Mouse (Mus musculus): ENCODE measurements around the gene Ube2s. TPM values are rescaled to one million over a fixed set of nuclear protein-coding genes. Genes with fewer than 3 reads are reported as not detected.

The Ube2s gene
- polyA plus RNA-seq (2017; shearing (Covaris generic)), result 106 TPM

DNA sequence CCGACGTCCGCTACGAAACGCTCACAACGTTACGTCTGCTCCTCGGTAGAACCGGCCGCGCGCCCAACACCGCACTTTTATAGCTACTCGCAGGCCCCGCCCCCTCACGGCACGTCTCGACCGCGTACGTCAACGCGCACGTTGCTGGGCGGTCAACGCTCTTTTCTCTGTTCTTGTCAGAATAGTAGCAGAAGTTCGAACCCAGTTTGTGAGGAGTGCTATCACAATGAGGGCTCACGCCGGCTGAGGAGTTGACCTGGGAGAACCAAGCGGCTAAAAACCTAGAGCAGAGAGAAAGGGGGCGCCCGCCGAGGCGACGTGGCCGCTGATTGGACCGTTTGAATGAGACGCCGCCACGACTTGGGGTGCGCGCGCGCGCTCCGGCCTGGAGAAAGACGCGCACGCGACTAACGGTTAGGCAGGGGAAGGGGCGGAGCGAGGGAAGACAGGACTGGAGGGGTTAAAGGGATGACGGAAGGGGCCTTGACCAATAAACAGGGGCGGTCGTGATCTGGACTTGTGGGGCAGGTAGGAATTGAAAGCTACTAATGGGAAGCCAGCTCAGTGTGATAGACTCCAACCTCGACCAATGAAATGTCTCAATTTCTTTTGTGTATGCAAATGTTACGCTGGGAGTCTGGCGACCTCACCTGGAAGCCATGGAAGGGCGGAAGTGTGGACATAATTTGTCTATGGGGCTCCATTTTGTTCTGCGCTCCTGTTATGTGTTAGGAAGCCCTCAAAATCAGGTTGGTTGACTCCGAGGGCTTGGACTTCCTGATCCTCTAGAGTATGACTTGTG is at the start of gene Ube2s:
Gene Ube2s (minus strand): TSS at position 288 of the 802 bp plus-strand sequence.

DNA sequence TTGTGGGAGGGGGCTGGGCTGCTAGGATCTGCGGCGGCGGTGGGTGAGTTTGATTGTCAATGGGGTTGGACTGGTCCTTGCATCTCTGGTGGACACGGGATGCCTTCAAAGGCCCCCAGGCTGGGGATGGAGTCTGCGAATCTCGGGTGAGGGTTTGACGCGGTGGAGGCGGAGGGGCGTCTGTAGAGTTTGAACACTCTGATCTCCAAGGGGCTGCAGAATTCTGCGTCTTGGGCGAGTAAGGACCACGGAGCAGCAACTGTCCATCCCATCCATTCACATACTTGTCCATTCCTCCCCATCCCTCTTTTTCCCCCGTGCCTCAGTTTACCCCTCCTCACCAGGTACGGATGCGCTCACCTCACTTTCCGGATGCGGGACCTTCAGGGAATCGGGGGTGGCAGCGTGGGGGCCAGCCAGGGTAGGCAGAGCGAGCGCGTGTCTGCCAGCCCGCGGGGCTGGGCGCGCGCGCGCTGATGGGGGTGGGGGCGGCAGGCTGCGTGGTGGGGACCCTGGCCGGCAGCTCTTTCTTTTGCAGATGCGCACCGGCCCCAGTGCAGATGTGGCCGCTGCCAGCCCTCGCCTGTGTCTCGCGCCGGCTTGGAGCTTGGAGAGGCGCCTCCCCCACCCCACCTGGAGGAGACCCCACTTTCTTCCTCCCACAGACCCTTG is 32.0 kb upstream of the Ube2s start, which contains the start of gene Shisa7:
Gene Shisa7 (minus strand): TSS at position 452 of the 672 bp plus-strand sequence.

DNA sequence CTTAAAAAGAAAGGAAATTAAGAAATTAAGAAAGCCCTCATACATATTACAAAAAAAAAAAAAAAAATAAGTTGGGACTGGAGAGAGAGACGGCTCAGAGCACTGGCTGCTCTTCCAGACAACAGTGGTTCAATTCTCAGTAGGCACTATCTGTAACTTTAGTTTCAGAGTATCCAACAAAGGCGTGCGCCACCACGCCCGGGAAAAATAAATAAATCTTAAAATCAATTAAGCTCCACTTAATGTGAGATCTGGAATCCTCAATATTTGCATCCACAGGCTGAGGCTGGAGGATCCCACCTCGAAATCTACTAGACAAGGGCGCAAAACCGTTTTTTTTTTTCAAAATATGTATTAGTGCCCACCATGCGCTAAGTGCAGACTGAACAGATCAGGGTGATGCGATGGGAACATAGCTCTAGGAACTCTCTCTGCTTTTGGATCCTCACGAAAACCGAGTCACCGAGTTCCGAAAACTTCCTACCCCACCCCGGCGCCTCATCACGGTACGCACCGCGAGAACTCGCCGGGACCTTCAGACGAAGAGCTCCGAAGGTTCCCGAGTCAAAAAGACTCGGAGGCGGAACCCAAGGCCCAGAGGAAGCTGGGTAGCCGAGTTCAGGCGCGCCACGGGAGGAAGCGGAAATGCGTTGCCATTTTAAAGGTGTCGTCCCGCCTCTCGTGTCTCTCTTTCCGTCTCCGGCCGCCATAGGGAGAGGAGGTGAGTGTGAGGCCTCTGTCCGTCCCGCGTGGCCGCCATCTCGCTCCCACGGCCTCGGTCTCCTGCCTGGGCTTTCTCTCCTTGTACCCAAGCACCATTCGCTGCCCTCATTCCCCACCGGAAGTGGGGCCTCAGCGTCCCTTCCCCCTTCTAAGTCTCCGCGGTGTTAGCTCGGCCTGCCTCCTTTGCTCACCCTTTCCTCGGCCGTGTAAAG is 19.8 kb downstream of the Ube2s start, which contains the start of gene Rpl28:
Gene Rpl28 (plus strand): TSS at position 597 of the 935 bp plus-strand sequence.

DNA sequence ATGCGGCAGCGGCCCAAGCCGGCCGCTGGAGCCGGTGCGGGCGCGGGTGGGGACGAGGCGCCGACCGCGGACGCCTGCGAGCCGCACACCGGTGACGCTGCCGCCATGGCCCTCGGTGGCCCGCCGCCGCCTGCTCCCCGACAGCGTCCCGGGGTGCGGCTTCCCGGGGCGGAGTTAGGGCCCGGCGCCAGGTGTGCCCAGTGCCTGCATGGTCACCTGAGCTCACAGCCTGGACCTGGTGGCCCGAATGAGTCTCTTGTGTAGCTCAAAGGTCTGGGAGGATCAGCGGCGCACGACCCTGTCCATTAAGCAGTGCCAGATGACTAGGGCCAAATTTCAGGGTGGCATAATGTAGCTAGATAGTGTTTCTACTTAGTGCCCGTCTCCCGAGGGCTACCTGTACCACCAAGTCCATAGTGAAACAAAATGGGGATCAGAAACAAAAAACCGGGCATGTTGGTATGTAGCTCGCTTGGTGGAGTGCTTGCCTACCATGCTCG is 22.9 kb downstream of the Ube2s start, which contains the start of gene Tmem238:
Gene Tmem238 (minus strand): TSS at position 221 of the 500 bp plus-strand sequence.

DNA sequence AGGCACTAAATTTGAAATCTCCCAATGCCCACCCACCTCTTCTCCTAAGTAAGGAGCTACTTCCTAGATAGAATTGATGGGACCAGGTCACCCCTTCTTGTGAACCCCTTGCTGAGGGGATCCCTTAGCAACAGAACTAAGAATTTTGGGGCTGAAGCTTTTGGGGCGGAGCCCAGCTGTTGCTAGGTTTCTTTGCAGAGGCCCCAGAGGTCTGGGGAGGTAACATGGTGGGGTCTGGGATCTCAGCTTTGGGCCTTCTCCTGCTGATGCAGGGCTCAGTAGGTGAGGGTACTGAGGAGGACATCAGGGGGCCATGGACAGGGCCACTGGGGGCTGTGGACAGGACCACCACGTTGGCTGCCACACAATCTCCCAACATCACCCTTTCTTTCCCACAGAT is 29.6 kb downstream of the Ube2s start, which contains the start of the genes Il11 and Tmem190:
Gene Il11 (minus strand): TSS at position 101 of the 400 bp plus-strand sequence.
Gene Tmem190 (plus strand): TSS at position 179 of the 400 bp plus-strand sequence.

DNA sequence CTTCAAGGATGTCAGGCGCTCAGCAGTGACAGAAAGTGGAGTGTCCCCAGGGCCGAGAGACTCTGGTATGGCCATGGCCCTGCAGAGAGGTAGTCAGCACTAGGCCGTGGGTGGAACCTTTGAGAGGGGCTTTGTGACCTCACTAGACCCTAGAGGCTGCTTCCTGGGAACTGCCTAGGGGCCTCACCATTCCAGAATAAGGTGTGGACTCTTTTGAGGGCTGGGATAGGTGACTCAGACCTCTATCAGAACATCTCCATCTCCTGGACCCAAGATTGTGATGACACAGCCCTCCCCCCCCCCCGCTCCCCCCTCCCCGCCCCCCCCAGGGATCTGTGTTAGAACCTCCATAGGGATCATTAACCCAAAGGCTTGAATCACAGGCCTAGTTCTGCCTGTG is 41.2 kb downstream of the Ube2s start, which contains the start of gene Fam71e2:
Gene Fam71e2 (minus strand): TSS at position 101 of the 400 bp plus-strand sequence.

DNA sequence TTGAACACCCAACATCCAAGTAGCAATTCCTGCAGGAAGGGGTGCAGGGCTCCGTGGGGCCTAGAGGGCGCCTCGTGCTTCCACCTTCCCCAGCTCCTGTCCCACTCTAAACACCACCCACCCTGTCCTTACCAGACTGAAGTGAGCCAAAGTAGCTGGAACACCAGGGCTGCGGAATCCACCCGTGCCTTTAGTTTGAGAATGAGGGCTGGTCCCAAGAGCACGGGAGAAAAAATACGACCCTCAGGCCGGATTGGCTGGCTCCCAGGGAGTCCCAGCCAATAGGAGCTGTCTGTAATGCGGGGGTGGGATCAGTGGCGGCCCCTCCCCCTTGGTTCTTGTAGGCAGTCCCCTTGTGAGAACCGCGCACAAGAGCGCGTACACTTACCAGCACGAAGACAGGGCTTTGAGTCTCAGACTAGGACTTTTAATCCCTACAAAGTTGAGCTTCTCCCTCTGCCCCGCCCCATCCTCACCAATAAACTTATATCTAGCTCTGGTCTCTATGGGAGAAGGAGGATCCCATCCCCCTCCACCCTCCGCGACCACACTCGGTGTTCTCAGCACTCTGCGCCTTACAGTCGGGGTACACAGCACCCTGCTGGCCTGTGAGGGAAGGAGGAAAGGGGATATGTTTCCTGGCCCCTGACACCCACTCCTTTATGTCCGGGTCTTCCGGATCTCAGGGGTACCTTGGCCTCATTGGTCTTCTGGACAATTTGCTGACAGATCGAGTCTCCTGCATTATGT is 59.4 kb downstream of the Ube2s start, which contains the start of gene Cox6b2:
Gene Cox6b2 (minus strand): TSS at position 274 of the 750 bp plus-strand sequence.

Other genes starting within 250 kb of the Ube2s start
- not detected for gene Ptprh, start 208.5 kb downstream of the Ube2s start, polyA plus RNA-seq (2017; shearing (Covaris generic))
- 11.1 TPM for gene Tmem86b, start 181.2 kb downstream of the Ube2s start, polyA plus RNA-seq (2017; shearing (Covaris generic))
- 300 TPM for gene Ppp6r1, start 153.6 kb downstream of the Ube2s start, polyA plus RNA-seq (2017; shearing (Covaris generic))
- gene Hspbp1, start 127.5 kb downstream of the Ube2s start, polyA plus RNA-seq (2017; shearing (Covaris generic)), result 77.3 TPM
- not detected for gene Brsk1, start 122.0 kb downstream of the Ube2s start, polyA plus RNA-seq (2017; shearing (Covaris generic))
- 0.11 TPM for gene Tmem150b, start 87.3 kb downstream of the Ube2s start, polyA plus RNA-seq (2017; shearing (Covaris generic))
- gene Kmt5c, start 72.5 kb downstream of the Ube2s start, polyA plus RNA-seq (2017; shearing (Covaris generic)), result 33.5 TPM
- gene Cox6b2, start 59.5 kb downstream of the Ube2s start, polyA plus RNA-seq (2017; shearing (Covaris generic)), result 3.4 TPM
- gene Fam71e2, start 41.3 kb downstream of the Ube2s start, polyA plus RNA-seq (2017; shearing (Covaris generic)), result not detected
- gene Il11, start 29.7 kb downstream of the Ube2s start, polyA plus RNA-seq (2017; shearing (Covaris generic)), result not detected
- not detected for gene Tmem190, start 29.7 kb downstream of the Ube2s start, polyA plus RNA-seq (2017; shearing (Covaris generic))
- 13.4 TPM for gene Tmem238, start 22.9 kb downstream of the Ube2s start, polyA plus RNA-seq (2017; shearing (Covaris generic))
- 323 TPM for gene Rpl28, start 19.7 kb downstream of the Ube2s start, polyA plus RNA-seq (2017; shearing (Covaris generic))
- not detected for gene Shisa7, start 32.1 kb upstream of the Ube2s start, polyA plus RNA-seq (2017; shearing (Covaris generic))
- gene Isoc2b, start 57.7 kb upstream of the Ube2s start, polyA plus RNA-seq (2017; shearing (Covaris generic)), result 33.3 TPM
- 1.1 TPM for gene Isoc2a, start 64.6 kb upstream of the Ube2s start, polyA plus RNA-seq (2017; shearing (Covaris generic))
- not detected for gene Gm36210, start 93.9 kb upstream of the Ube2s start, polyA plus RNA-seq (2017; shearing (Covaris generic))
- 2.6 TPM for gene Zfp628, start 102.6 kb upstream of the Ube2s start, polyA plus RNA-seq (2017; shearing (Covaris generic))
- gene Nat14, start 109.4 kb upstream of the Ube2s start, polyA plus RNA-seq (2017; shearing (Covaris generic)), result 0.79 TPM
- gene Ssc5d, start 113.2 kb upstream of the Ube2s start, polyA plus RNA-seq (2017; shearing (Covaris generic)), result 0.17 TPM
- gene Sbk2, start 151.8 kb upstream of the Ube2s start, polyA plus RNA-seq (2017; shearing (Covaris generic)), result 0.25 TPM
- gene Sbk3, start 158.6 kb upstream of the Ube2s start, polyA plus RNA-seq (2017; shearing (Covaris generic)), result not detected
- 25.9 TPM for gene Zfp579, start 183.6 kb upstream of the Ube2s start, polyA plus RNA-seq (2017; shearing (Covaris generic))
- 26.5 TPM for gene Zfp524, start 201.8 kb upstream of the Ube2s start, polyA plus RNA-seq (2017; shearing (Covaris generic))
- 46.1 TPM for gene Fiz1, start 202.1 kb upstream of the Ube2s start, polyA plus RNA-seq (2017; shearing (Covaris generic))
- 11.4 TPM for gene Gm44973, start 202.9 kb upstream of the Ube2s start, polyA plus RNA-seq (2017; shearing (Covaris generic))
- 11.8 TPM for gene Zfp865, start 207.8 kb upstream of the Ube2s start, polyA plus RNA-seq (2017; shearing (Covaris generic))
- gene Ccdc106, start 208.0 kb upstream of the Ube2s start, polyA plus RNA-seq (2017; shearing (Covaris generic)), result not detected
- not detected for gene 4632433K11Rik, start 221.5 kb upstream of the Ube2s start, polyA plus RNA-seq (2017; shearing (Covaris generic))
- gene Zfp784, start 225.9 kb upstream of the Ube2s start, polyA plus RNA-seq (2017; shearing (Covaris generic)), result 3.6 TPM
- gene Zfp580, start 238.9 kb upstream of the Ube2s start, polyA plus RNA-seq (2017; shearing (Covaris generic)), result 7.4 TPM
- 113 TPM for gene U2af2, start 249.6 kb upstream of the Ube2s start, polyA plus RNA-seq (2017; shearing (Covaris generic))